Mouse (Mus musculus) CD4-positive, CD25-positive, alpha-beta regulatory T cell, adult 2 months (primary cell): ENCODE results near the gene Otor.

ENCODE experiments used
- DNase-seq: peaks from one replicate; pipeline ENCODE4 v3.0.0-alpha.2; 2012; ENCODE audit warnings: low read depth, low spot score

Otor gene

GRCm38 (mm10) chr2:143131098-143131646, 52.9 kb downstream of the Otor start:
- DNase-seq, result no peak
